ENCODE assay signal across 8 mouse cellular contexts in the genomic region with DNA sequence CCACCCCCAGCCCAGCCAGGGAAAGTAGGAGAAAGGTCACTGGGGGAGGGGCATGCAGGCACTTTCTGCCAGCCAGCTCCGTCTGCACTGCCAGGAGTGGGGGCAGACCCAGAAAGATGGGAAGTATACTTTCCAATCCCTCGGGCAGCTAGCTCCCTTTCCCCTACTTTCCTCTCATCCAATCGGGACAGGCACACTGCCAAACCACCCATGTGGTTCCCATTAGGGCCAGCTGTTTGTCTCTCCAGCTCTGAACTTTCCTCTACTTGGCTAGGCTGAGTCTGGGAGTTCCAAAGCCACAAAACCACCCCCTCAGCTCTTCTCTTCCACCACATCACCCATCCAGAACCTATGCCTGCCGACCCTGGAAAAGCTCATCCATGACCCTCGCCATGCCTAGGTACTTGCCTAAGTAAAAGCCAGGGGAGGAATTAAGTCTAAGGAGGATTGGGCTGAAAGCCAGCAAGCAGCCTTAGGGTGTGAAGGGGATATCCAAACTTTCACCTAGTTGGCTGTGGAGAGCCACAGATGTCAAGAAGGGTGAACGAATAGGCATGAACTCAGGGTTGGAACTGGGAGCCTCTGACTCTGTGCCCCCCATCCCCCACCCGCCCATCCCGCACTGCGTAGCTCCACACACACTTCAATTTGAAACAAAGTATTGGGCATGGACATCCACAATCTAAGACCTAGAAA. TPM values are rescaled to one million over a fixed set of nuclear protein-coding genes. Genes with fewer than 3 reads are reported as not detected.
DNase-seq lines count a peak whose midpoint lies in the region; ATAC-seq and TF ChIP-seq lines count a peak whose summit lies in the region.

No protein-coding gene starts in this region.

- H3K4me1 ChIP-seq in spleen, adult 2 months (ENCODE audit: control insufficient read depth, insufficient read depth, insufficient read length): peaks cover 17% of the 10 kb centered on the region
- H3K4me1 ChIP-seq in heart, embryonic 12.5 days (replicated peaks): peaks cover 52% of the 10 kb centered on the region
- peaks cover 31% of the 10 kb centered on the region for H3K4me1 ChIP-seq in kidney, embryonic 16.5 days (ENCODE audit: insufficient read depth, low read length)
- peaks cover 58% of the 10 kb centered on the region for H3K4me1 ChIP-seq in limb, embryonic 13.5 days
- H3K4me1 ChIP-seq in neural tube, embryonic 11.5 days (ENCODE audit: control insufficient read depth, insufficient read depth, low read length): peaks cover 7% of the 10 kb centered on the region; the same call in 1 of the 2 replicates

- peak overlapping the region; percentile 56 for H3K27ac ChIP-seq in spleen, adult 2 months (ENCODE audit: insufficient read depth, low read length)
- H3K27ac ChIP-seq in heart, embryonic 12.5 days (ENCODE audit: poor library complexity, severe bottlenecking): peak overlapping the region; percentile 66
- peak overlapping the region; percentile 82 for H3K27ac ChIP-seq in kidney, embryonic 16.5 days (ENCODE audit: low read length)
- H3K27ac ChIP-seq in limb, embryonic 13.5 days: peak overlapping the region; percentile 94
- peak overlapping the region; percentile 56; the same call in 1 of the 2 replicates for H3K27ac ChIP-seq in neural tube, embryonic 11.5 days (ENCODE audit: low read depth, low read length)

- no peaks in the 10 kb centered on the region for H3K27me3 ChIP-seq in spleen, adult 2 months (ENCODE audit: control insufficient read depth, insufficient read depth, low read length)
- H3K27me3 ChIP-seq in heart, embryonic 12.5 days (replicated peaks): peaks cover 14% of the 10 kb centered on the region
- H3K27me3 ChIP-seq in kidney, embryonic 16.5 days (ENCODE audit: insufficient read depth, low read length): no peaks in the 10 kb centered on the region
- no peaks in the 10 kb centered on the region for H3K27me3 ChIP-seq in limb, embryonic 13.5 days
- H3K27me3 ChIP-seq in neural tube, embryonic 11.5 days (ENCODE audit: control insufficient read depth, insufficient read depth, low read length): no peaks in the 10 kb centered on the region

- H3K4me3 ChIP-seq in spleen, adult 2 months (ENCODE audit: extremely low read depth, insufficient read depth, insufficient read length): no peak overlapping the region
- H3K4me3 ChIP-seq in heart, embryonic 12.5 days: no peak overlapping the region
- peak overlapping the region; percentile 51 for H3K4me3 ChIP-seq in kidney, embryonic 16.5 days (ENCODE audit: low read length)
- peak overlapping the region; percentile 54 for H3K4me3 ChIP-seq in limb, embryonic 13.5 days
- H3K4me3 ChIP-seq in neural tube, embryonic 11.5 days (ENCODE audit: low read depth, low read length): no peak overlapping the region

- peak overlapping the region; percentile 86 for H3K4me2 ChIP-seq in heart, embryonic 12.5 days
- peak overlapping the region; percentile 91 for H3K4me2 ChIP-seq in kidney, embryonic 16.5 days (replicated peaks; ENCODE audit: low read depth, low read length)
- H3K4me2 ChIP-seq in limb, embryonic 13.5 days (replicated peaks): peak overlapping the region; percentile 87
- H3K4me2 ChIP-seq in neural tube, embryonic 11.5 days (ENCODE audit: low read depth): peak overlapping the region; percentile 29; the same call in 1 of the 2 replicates

- 55% methylated on average over 9 of the region's 9 CpGs for WGBS in spleen, adult 2 months
- WGBS in heart, embryonic 12.5 days: 42% methylated on average over 9 of the region's 9 CpGs
- 36% methylated on average over 9 of the region's 9 CpGs for WGBS in kidney, embryonic 16.5 days
- WGBS in limb, embryonic 13.5 days: 17% methylated on average over 9 of the region's 9 CpGs
- 50% methylated on average over 9 of the region's 9 CpGs for WGBS in neural tube, embryonic 11.5 days

- H3K9ac ChIP-seq in heart, embryonic 12.5 days: no peak overlapping the region
- peak overlapping the region; percentile 24; the same call in 1 of the 2 replicates for H3K9ac ChIP-seq in kidney, embryonic 16.5 days (replicated peaks; ENCODE audit: low read length)
- 0 out of 2 replicates have a peak overlapping the region, but pooled peaks have one; percentile 14 for H3K9ac ChIP-seq in limb, embryonic 13.5 days
- no peak overlapping the region for H3K9ac ChIP-seq in neural tube, embryonic 11.5 days (ENCODE audit: low read length)

- TF ChIP-seq POLR2A in spleen, adult 2 months (IDR thresholded peaks at IDR 0.05; ENCODE audit: low read depth, low read length): no peak

- DNase-seq in spleen, adult 2 months (ENCODE audit: low read depth in 1 of 2, low spot score in 2 of 2): no peak
- DNase-seq in spleen, postnatal 14 days (ENCODE audit: low spot score in 2 of 2): no peak
- DNase-seq in fibroblast of lung, adult 2 months (ENCODE audit: low read depth): peak; percentile 99
- DNase-seq in neural tube, embryonic 11.5 days (ENCODE audit: low spot score): peak; percentile 71
- DNase-seq in urinary bladder, adult 2 months (ENCODE audit: low spot score): peak; percentile 68

- H3K36me3 ChIP-seq in spleen, adult 2 months (ENCODE audit: control insufficient read depth, insufficient read depth, low read length): peaks cover 2% of the 10 kb centered on the region; the same call in 1 of the 2 replicates
- peaks cover 23% of the 10 kb centered on the region; the same call in 1 of the 2 replicates for H3K36me3 ChIP-seq in heart, embryonic 12.5 days
- H3K36me3 ChIP-seq in kidney, embryonic 16.5 days (ENCODE audit: insufficient read depth, low read length): peaks cover 24% of the 10 kb centered on the region; the same call in 1 of the 2 replicates
- peaks cover 40% of the 10 kb centered on the region for H3K36me3 ChIP-seq in limb, embryonic 13.5 days
- peaks cover 3% of the 10 kb centered on the region; the same call in 1 of the 2 replicates for H3K36me3 ChIP-seq in neural tube, embryonic 11.5 days (ENCODE audit: control insufficient read depth, insufficient read depth, low read length)

- TF ChIP-seq CTCF in spleen, adult 2 months (IDR thresholded peaks at IDR 0.05; ENCODE audit: extremely low read depth, insufficient read depth, insufficient read length, insufficient replicate concordance): no peak

- no peaks in the 10 kb centered on the region for H3K9me3 ChIP-seq in heart, embryonic 12.5 days (replicated peaks)
- no peaks in the 10 kb centered on the region for H3K9me3 ChIP-seq in kidney, embryonic 16.5 days (ENCODE audit: low read length)
- H3K9me3 ChIP-seq in limb, embryonic 13.5 days: no peaks in the 10 kb centered on the region
- no peaks in the 10 kb centered on the region for H3K9me3 ChIP-seq in neural tube, embryonic 11.5 days (ENCODE audit: control insufficient read depth, low read length)

- peak; percentile 66 for ATAC-seq in heart, embryonic 12.5 days (ENCODE audit: insufficient number of reproducible peaks, low FRiP score)
- ATAC-seq in kidney, embryonic 16.5 days (ENCODE audit: low FRiP score, low TSS enrichment): peak; percentile 67
- peak; percentile 90 for ATAC-seq in limb, embryonic 13.5 days (ENCODE audit: low FRiP score, low read depth)
- ATAC-seq in neural tube, embryonic 11.5 days (ENCODE audit: insufficient read depth, low FRiP score, low TSS enrichment): no peak

RNA-seq across cellular contexts. Expression of a gene that starts 2.2 kb away (rescaled TPM):
- polyA plus RNA-seq in spleen, adult 2 months (2012; rRNA removed): 15.6 and 21.5 TPM in 2 replicates
- 6.9 and 7.5 TPM in 2 replicates for polyA plus RNA-seq in heart, embryonic 12.5 days (2016; fragmentation: Nextera tagmentation; extraction: Ambion mirVana)
- polyA plus RNA-seq in kidney, embryonic 16.5 days (2015; fragmentation: Nextera tagmentation; extraction: Ambion mirVana): 28.4 and 29.5 TPM in 2 replicates
- 53.8 and 55.9 TPM in 2 replicates for polyA plus RNA-seq in limb, embryonic 13.5 days (2015; fragmentation: Nextera tagmentation; extraction: Ambion mirVana)
- polyA plus RNA-seq in neural tube, embryonic 11.5 days (2014; fragmentation: Nextera tagmentation; extraction: Ambion mirVana): 14.9 and 18.6 TPM in 2 replicates
- polyA plus RNA-seq in urinary bladder, adult 2 months (2012; rRNA removed): 7.7 and 11.3 TPM in 2 replicates

RNA-seq across cellular contexts. Expression of a gene that starts 19.1 kb away (rescaled TPM):
- 225 and 270 TPM in 2 replicates for polyA plus RNA-seq in spleen, adult 2 months (2012; rRNA removed)
- 285 and 287 TPM in 2 replicates for polyA plus RNA-seq in heart, embryonic 12.5 days (2016; fragmentation: Nextera tagmentation; extraction: Ambion mirVana)
- 245 and 303 TPM in 2 replicates for polyA plus RNA-seq in kidney, embryonic 16.5 days (2015; fragmentation: Nextera tagmentation; extraction: Ambion mirVana)
- 325 and 332 TPM in 2 replicates for polyA plus RNA-seq in limb, embryonic 13.5 days (2015; fragmentation: Nextera tagmentation; extraction: Ambion mirVana)
- 293 and 295 TPM in 2 replicates for polyA plus RNA-seq in neural tube, embryonic 11.5 days (2014; fragmentation: Nextera tagmentation; extraction: Ambion mirVana)
- 238 and 246 TPM in 2 replicates for polyA plus RNA-seq in urinary bladder, adult 2 months (2012; rRNA removed)

RNA-seq across cellular contexts. Expression of a gene that starts 30.9 kb away (rescaled TPM):
- 56.8 and 74.6 TPM in 2 replicates for polyA plus RNA-seq in spleen, adult 2 months (2012; rRNA removed)
- polyA plus RNA-seq in heart, embryonic 12.5 days (2016; fragmentation: Nextera tagmentation; extraction: Ambion mirVana): 39.0 and 43.9 TPM in 2 replicates
- polyA plus RNA-seq in kidney, embryonic 16.5 days (2015; fragmentation: Nextera tagmentation; extraction: Ambion mirVana): 65.0 and 73.5 TPM in 2 replicates
- 27.6 and 29.1 TPM in 2 replicates for polyA plus RNA-seq in limb, embryonic 13.5 days (2015; fragmentation: Nextera tagmentation; extraction: Ambion mirVana)
- polyA plus RNA-seq in neural tube, embryonic 11.5 days (2014; fragmentation: Nextera tagmentation; extraction: Ambion mirVana): 23.5 TPM in 2 replicates
- 65.6 and 79.0 TPM in 2 replicates for polyA plus RNA-seq in urinary bladder, adult 2 months (2012; rRNA removed)

RNA-seq across cellular contexts. Expression of a gene that starts 44.9 kb away (rescaled TPM):
- polyA plus RNA-seq in spleen, adult 2 months (2012; rRNA removed): 746 and 860 TPM in 2 replicates
- 570 and 574 TPM in 2 replicates for polyA plus RNA-seq in heart, embryonic 12.5 days (2016; fragmentation: Nextera tagmentation; extraction: Ambion mirVana)
- polyA plus RNA-seq in kidney, embryonic 16.5 days (2015; fragmentation: Nextera tagmentation; extraction: Ambion mirVana): 796 and 818 TPM in 2 replicates
- 962 and 978 TPM in 2 replicates for polyA plus RNA-seq in limb, embryonic 13.5 days (2015; fragmentation: Nextera tagmentation; extraction: Ambion mirVana)
- polyA plus RNA-seq in neural tube, embryonic 11.5 days (2014; fragmentation: Nextera tagmentation; extraction: Ambion mirVana): 813 and 863 TPM in 2 replicates
- polyA plus RNA-seq in urinary bladder, adult 2 months (2012; rRNA removed): 1,557 and 1,878 TPM in 2 replicates

RNA-seq across cellular contexts. Expression of a gene that starts 45.0 kb away (rescaled TPM):
- 158 and 201 TPM in 2 replicates for polyA plus RNA-seq in spleen, adult 2 months (2012; rRNA removed)
- 431 and 466 TPM in 2 replicates for polyA plus RNA-seq in heart, embryonic 12.5 days (2016; fragmentation: Nextera tagmentation; extraction: Ambion mirVana)
- polyA plus RNA-seq in kidney, embryonic 16.5 days (2015; fragmentation: Nextera tagmentation; extraction: Ambion mirVana): 480 and 498 TPM in 2 replicates
- 454 and 498 TPM in 2 replicates for polyA plus RNA-seq in limb, embryonic 13.5 days (2015; fragmentation: Nextera tagmentation; extraction: Ambion mirVana)
- polyA plus RNA-seq in neural tube, embryonic 11.5 days (2014; fragmentation: Nextera tagmentation; extraction: Ambion mirVana): 432 and 435 TPM in 2 replicates
- polyA plus RNA-seq in urinary bladder, adult 2 months (2012; rRNA removed): 307 and 382 TPM in 2 replicates

Comparison
In these comparisons a context has a peak if more than half of its experiments do, and no peak if none do; other contexts are left out.
1. DNase-seq: peak in fibroblast of lung, adult 2 months (single experiment), neural tube, embryonic 11.5 days (single experiment) and urinary bladder, adult 2 months (single experiment); none in spleen, adult 2 months (0 of 2) and spleen, postnatal 14 days (0 of 2).
2. H3K4me3 ChIP-seq: peak in kidney, embryonic 16.5 days (single experiment) and limb, embryonic 13.5 days (single experiment); none in spleen, adult 2 months (single experiment), heart, embryonic 12.5 days (single experiment) and neural tube, embryonic 11.5 days (single experiment).
3. H3K4me2 ChIP-seq: peak in every context shown above with its lines; median percentile 91 in kidney, embryonic 16.5 days; 87 in limb, embryonic 13.5 days; 86 in heart, embryonic 12.5 days; 29 in neural tube, embryonic 11.5 days.
4. H3K9ac ChIP-seq: peak in kidney, embryonic 16.5 days (single experiment) and limb, embryonic 13.5 days (single experiment); none in heart, embryonic 12.5 days (single experiment) and neural tube, embryonic 11.5 days (single experiment).
5. Peak in every context shown above with its lines, with median percentiles within 50 percentile points of each other: H3K27ac ChIP-seq.